Mouse (Mus musculus): ENCODE results near the gene Heatr4.

GRCm38 (mm10) chr12:83978862-83979261 is 5.8 kb downstream of the Heatr4 start:
- TF ChIP-seq POLR2A (IDR thresholded peaks at IDR 0.05; ENCODE audit: low read depth, low read length) (no peak), CTCF (IDR thresholded peaks at IDR 0.05; ENCODE audit: extremely low read depth, insufficient read depth, insufficient read length, insufficient replicate concordance) (no peak)
